Mouse (Mus musculus): ENCODE data around the gene Crygn. TPM values are rescaled to one million over a fixed set of nuclear protein-coding genes. Genes with fewer than 3 reads are reported as not detected.

Gene Crygn
- polyA plus RNA-seq, 1 experiment from 2014 or later, result not detected

DNA sequence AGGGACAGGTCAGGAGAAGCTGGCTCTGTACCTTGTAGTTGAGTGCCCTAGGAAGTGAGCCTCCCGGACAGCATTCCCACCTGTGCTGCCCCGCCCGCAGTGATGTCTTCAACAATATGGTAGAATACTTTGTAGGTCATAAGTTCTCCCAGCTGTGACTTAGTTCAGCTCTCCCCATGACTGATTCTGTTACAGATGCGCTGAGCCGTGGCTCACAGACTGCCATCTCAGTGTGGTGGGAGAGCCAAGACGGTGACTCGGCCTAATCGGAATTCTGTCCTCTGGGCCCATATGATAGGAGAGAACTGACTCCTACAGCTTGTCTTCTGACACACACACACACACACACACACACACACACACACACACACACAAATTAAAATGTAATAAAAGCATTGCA is 53.2 kb downstream of the Crygn start:
- H3K4me3 ChIP-seq (ENCODE audit: low read depth, low read length), result no peak overlapping the region
- H3K9ac ChIP-seq (replicated peaks; ENCODE audit: low read depth, low read length), result no peak overlapping the region
- no peak overlapping the region for H3K4me2 ChIP-seq (ENCODE audit: low read depth, low read length)
- peaks cover 76% of the 10 kb centered on the region for H3K36me3 ChIP-seq (ENCODE audit: control insufficient read depth, insufficient read depth, low read length)
- H3K27me3 ChIP-seq (ENCODE audit: control insufficient read depth, insufficient read depth, low read length), result no peaks in the 10 kb centered on the region
- H3K4me1 ChIP-seq (ENCODE audit: control insufficient read depth, insufficient read depth, low read length), result no peaks in the 10 kb centered on the region
- no peak overlapping the region for H3K27ac ChIP-seq (ENCODE audit: low read depth, low read length)
- no peak for ATAC-seq (ENCODE audit: low read depth)
- WGBS, result 96% methylated on average over 8 of the region's 8 CpGs
- no peaks in the 10 kb centered on the region for H3K9me3 ChIP-seq (ENCODE audit: control insufficient read depth, low read length)

DNA sequence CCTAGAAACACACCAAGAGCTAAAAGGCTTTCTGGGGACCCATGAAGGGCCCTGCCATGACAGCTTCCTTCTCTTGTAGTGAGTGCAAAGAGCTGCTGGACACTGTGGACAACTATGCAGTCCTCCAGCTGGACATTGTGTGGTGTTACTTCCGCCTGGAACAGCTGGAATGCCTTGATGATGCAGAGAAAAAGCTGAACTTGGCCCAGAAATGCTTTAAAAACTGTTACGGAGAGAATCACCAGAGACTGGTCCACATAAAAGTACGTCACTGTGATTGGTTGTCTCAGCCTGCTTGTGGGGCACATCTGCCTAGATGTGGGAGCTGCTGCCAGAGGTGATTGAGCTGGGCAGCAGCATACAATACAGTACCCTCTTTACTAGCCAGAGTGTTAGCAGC is 56.5 kb downstream of the Crygn start:
- H3K4me3 ChIP-seq (ENCODE audit: low read depth, low read length), result no peak overlapping the region
- no peak overlapping the region for H3K4me2 ChIP-seq (ENCODE audit: low read depth, low read length)
- H3K9me3 ChIP-seq (ENCODE audit: control insufficient read depth, low read length), result no peaks in the 10 kb centered on the region
- H3K9ac ChIP-seq (replicated peaks; ENCODE audit: low read depth, low read length), result no peak overlapping the region
- no peak overlapping the region for H3K27ac ChIP-seq (ENCODE audit: low read depth, low read length)
- ATAC-seq (ENCODE audit: low read depth), result no peak
- no peaks in the 10 kb centered on the region for H3K4me1 ChIP-seq (ENCODE audit: control insufficient read depth, insufficient read depth, low read length)
- peaks cover 78% of the 10 kb centered on the region for H3K36me3 ChIP-seq (ENCODE audit: control insufficient read depth, insufficient read depth, low read length)
- WGBS, result 86% methylated on average over 3 of the region's 3 CpGs
- no peaks in the 10 kb centered on the region for H3K27me3 ChIP-seq (ENCODE audit: control insufficient read depth, insufficient read depth, low read length)

Other genes with a start within 250 kb of the Crygn start
- gene Gbx1, start 230.8 kb downstream of the Crygn start, polyA plus RNA-seq (2014; fragmentation: Nextera tagmentation; extraction: Ambion mirVana), result 3.5 and 5.8 TPM in 2 replicates
- gene Asb10, start 217.0 kb downstream of the Crygn start, polyA plus RNA-seq (2014; fragmentation: Nextera tagmentation; extraction: Ambion mirVana), result 0.17 and 0.45 TPM in 2 replicates
- gene 4931409K22Rik, start 201.2 kb downstream of the Crygn start, polyA plus RNA-seq (2014; fragmentation: Nextera tagmentation; extraction: Ambion mirVana), result 0.14 and 0.16 TPM in 2 replicates
- gene Abcf2, start 180.5 kb downstream of the Crygn start, polyA plus RNA-seq (2014; fragmentation: Nextera tagmentation; extraction: Ambion mirVana), result 80.3 and 89.8 TPM in 2 replicates
- gene Chpf2, start 171.3 kb downstream of the Crygn start, polyA plus RNA-seq (2014; fragmentation: Nextera tagmentation; extraction: Ambion mirVana), result 13.3 and 13.6 TPM in 2 replicates
- 139 and 179 TPM in 2 replicates for gene Smarcd3, start 133.6 kb downstream of the Crygn start, polyA plus RNA-seq (2014; fragmentation: Nextera tagmentation; extraction: Ambion mirVana)
- 56.2 and 57.9 TPM in 2 replicates for gene Nub1, start 72.5 kb downstream of the Crygn start, polyA plus RNA-seq (2014; fragmentation: Nextera tagmentation; extraction: Ambion mirVana)
- gene Wdr86, start 27.3 kb downstream of the Crygn start, polyA plus RNA-seq (2014; fragmentation: Nextera tagmentation; extraction: Ambion mirVana), result 1.2 and 5.3 TPM in 2 replicates
- 222 and 239 TPM in 2 replicates for gene Rheb, start 84.6 kb upstream of the Crygn start, polyA plus RNA-seq (2014; fragmentation: Nextera tagmentation; extraction: Ambion mirVana)

Data from neural tube, embryonic 14.5 days (tissue).